Mouse (Mus musculus): Measurements from ENCODE around the gene Brk1.

DNA sequence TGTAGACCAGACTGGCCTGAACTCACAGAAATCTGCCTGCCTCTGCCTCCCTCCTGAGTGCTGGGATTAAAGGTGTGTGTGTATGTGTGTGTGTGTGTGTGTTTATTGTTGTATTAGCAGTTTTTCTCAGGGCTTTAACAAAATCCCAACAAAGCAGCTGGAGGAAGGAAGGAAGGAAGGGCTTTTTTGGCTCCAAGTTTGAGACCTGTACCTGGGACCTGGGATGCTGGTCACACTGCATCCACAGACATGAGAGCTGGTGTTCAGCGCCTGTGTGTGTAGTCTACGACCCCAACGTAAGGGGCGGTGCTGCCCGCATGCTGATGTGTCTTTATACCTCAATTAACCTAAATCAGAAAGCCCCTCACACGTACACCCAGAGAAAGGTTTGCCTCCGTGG lies 49.0 kb downstream of the Brk1 start:
- TF ChIP-seq POLR2A (IDR thresholded peaks at IDR 0.05; ENCODE audit: low read depth, low read length) (no peak), CTCF (IDR thresholded peaks at IDR 0.05; ENCODE audit: extremely low read depth, insufficient read depth, insufficient read length, insufficient replicate concordance) (no peak)

Measured in spleen, adult 2 months (tissue).